Comparison of ENCODE assay signal across 10 mouse cellular contexts in genomic region chr1:74858171-74858719, GRCm38 (mm10). TPM values are rescaled to one million over a fixed set of nuclear protein-coding genes. Genes with fewer than 3 reads are reported as not detected.
A peak's percentile ranks its signal among the peaks of the same experiment; 100 is the strongest.
DNase-seq lines count a peak whose midpoint lies in the region; ATAC-seq and TF ChIP-seq lines count a peak whose summit lies in the region.
"Had no signal": no experiment of that assay in that cellular context is flagged by ENCODE, and none has a peak within 500 bp of the region (broad histone marks: within the 10 kb centered on the region; RNA-seq: fewer than 3 reads in every experiment).

No protein-coding gene starts in this region.

- peak; percentile 87 for DNase-seq in brain, embryonic 18.5 days (ENCODE audit: low read depth, low spot score)
- DNase-seq in forebrain, embryonic 11.5 days (ENCODE audit: low spot score) = peak; percentile 85
- peak; percentile 32 for DNase-seq in heart, postnatal 0 days (ENCODE audit: low spot score)
- DNase-seq in kidney, postnatal 36 days = peak; percentile 32 to 74
- DNase-seq in yolk sac, embryonic 10.5 days (ENCODE audit: low spot score) = peak; percentile 61

- peak overlapping the region; percentile 27 for H3K9ac ChIP-seq in forebrain, embryonic 11.5 days (ENCODE audit: low read length)
- H3K9ac ChIP-seq in heart, postnatal 0 days (replicated peaks; ENCODE audit: low read depth, low read length) = no peak overlapping the region
- no peak overlapping the region for H3K9ac ChIP-seq in liver, embryonic 15.5 days

- TF ChIP-seq EP300 in heart, postnatal 0 days (IDR thresholded peaks at IDR 0.05; ENCODE audit: low read depth) = no peak

- no peaks in the 10 kb centered on the region for H3K9me3 ChIP-seq in E14TG2a.4 (ENCODE audit: low read length)
- no peaks in the 10 kb centered on the region for H3K9me3 ChIP-seq in forebrain, embryonic 11.5 days (ENCODE audit: control insufficient read depth, low read length)
- H3K9me3 ChIP-seq in heart, postnatal 0 days (replicated peaks; ENCODE audit: control insufficient read depth, low read length) = no peaks in the 10 kb centered on the region
- no peaks in the 10 kb centered on the region for H3K9me3 ChIP-seq in liver, embryonic 15.5 days (replicated peaks)

- ATAC-seq in forebrain, embryonic 11.5 days (replicated peaks; ENCODE audit: low FRiP score) = peak; percentile 55
- ATAC-seq in heart, postnatal 0 days (ENCODE audit: insufficient read depth, low read depth) = peak; percentile 42; the same call in 1 of the 2 replicates
- no peak for ATAC-seq in liver, embryonic 15.5 days (ENCODE audit: insufficient read depth)
- ATAC-seq: Patski had no signal

- H3K27me3 ChIP-seq in E14TG2a.4 (ENCODE audit: insufficient read depth, low read length) = peaks cover 41% of the 10 kb centered on the region
- peaks cover 39% of the 10 kb centered on the region for H3K27me3 ChIP-seq in forebrain, embryonic 11.5 days (ENCODE audit: control insufficient read depth, insufficient read depth, low read length)
- peaks cover 71% of the 10 kb centered on the region for H3K27me3 ChIP-seq in heart, postnatal 0 days (ENCODE audit: control insufficient read depth, insufficient read depth, low read length)
- peaks cover 79% of the 10 kb centered on the region for H3K27me3 ChIP-seq in liver, embryonic 15.5 days

- no peaks in the 10 kb centered on the region for H3K36me3 ChIP-seq in E14TG2a.4 (ENCODE audit: insufficient read depth, low read length)
- H3K36me3 ChIP-seq in forebrain, embryonic 11.5 days (ENCODE audit: control insufficient read depth, insufficient read depth, low read length) = no peaks in the 10 kb centered on the region
- no peaks in the 10 kb centered on the region for H3K36me3 ChIP-seq in heart, postnatal 0 days (replicated peaks; ENCODE audit: control insufficient read depth, insufficient read depth, low read length)
- no peaks in the 10 kb centered on the region for H3K36me3 ChIP-seq in liver, embryonic 15.5 days (replicated peaks)

- WGBS in forebrain, embryonic 11.5 days = under 1% methylated on average over 29 of the region's 29 CpGs
- 1% methylated on average over 29 of the region's 29 CpGs for WGBS in heart, postnatal 0 days
- 1% methylated on average over 29 of the region's 29 CpGs for WGBS in liver, embryonic 15.5 days (ENCODE audit: insufficient replicate concordance)
- under 1% methylated on average over 29 of the region's 29 CpGs for WGBS in olfactory bulb, adult 2 months

- peak overlapping the region; percentile 74 for H3K4me2 ChIP-seq in forebrain, embryonic 11.5 days (ENCODE audit: low read depth, low read length, severe bottlenecking)
- H3K4me2 ChIP-seq in heart, postnatal 0 days (ENCODE audit: low read depth, low read length) = peak overlapping the region; percentile 42
- peak overlapping the region; percentile 13; the same call in 1 of the 2 replicates for H3K4me2 ChIP-seq in liver, embryonic 15.5 days

- no peak for TF ChIP-seq POLR2A in olfactory bulb, adult 2 months (IDR thresholded peaks at IDR 0.05; ENCODE audit: insufficient read depth, low read depth, low read length)

- no peak for TF ChIP-seq CTCF in E14TG2a.4 (conservative IDR thresholded peaks at IDR 0.05; ENCODE audit: low read length)
- TF ChIP-seq CTCF in heart, postnatal 0 days (IDR thresholded peaks at IDR 0.05; ENCODE audit: low read depth) = no peak
- no peak for TF ChIP-seq CTCF in olfactory bulb, adult 2 months (IDR thresholded peaks at IDR 0.05; ENCODE audit: insufficient read depth, low read depth, low read length)

- H3K4me1 ChIP-seq in E14TG2a.4 (replicated peaks; ENCODE audit: low read depth, low read length) = peaks cover 52% of the 10 kb centered on the region
- H3K4me1 ChIP-seq in forebrain, embryonic 11.5 days (replicated peaks; ENCODE audit: control insufficient read depth, insufficient read depth, low read length) = peaks cover 23% of the 10 kb centered on the region
- H3K4me1 ChIP-seq in heart, postnatal 0 days (ENCODE audit: control insufficient read depth, insufficient read depth) = peaks cover 5% of the 10 kb centered on the region; the same call in 1 of the 2 replicates
- H3K4me1 ChIP-seq in liver, embryonic 15.5 days (replicated peaks) = peaks cover 11% of the 10 kb centered on the region
- peaks cover 25% of the 10 kb centered on the region for H3K4me1 ChIP-seq in olfactory bulb, adult 2 months (ENCODE audit: control insufficient read depth, insufficient read depth, low read length)

- H3K27ac ChIP-seq in forebrain, embryonic 11.5 days (ENCODE audit: low read depth, low read length) = no peak overlapping the region
- no peak overlapping the region for H3K27ac ChIP-seq in heart, postnatal 0 days (ENCODE audit: low read depth)
- H3K27ac ChIP-seq in liver, embryonic 15.5 days (replicated peaks) = no peak overlapping the region
- H3K27ac ChIP-seq in olfactory bulb, adult 2 months (ENCODE audit: insufficient read depth, low read depth, low read length) = peak overlapping the region; percentile 43

- H3K4me3 ChIP-seq in E14TG2a.4 (replicated peaks; ENCODE audit: low read length) = peak overlapping the region; percentile 77
- H3K4me3 ChIP-seq in forebrain, embryonic 11.5 days (ENCODE audit: low read depth, low read length) = peak overlapping the region; percentile 36
- H3K4me3 ChIP-seq in heart, postnatal 0 days (ENCODE audit: low read depth, low read length) = peak overlapping the region; percentile 24
- no peak overlapping the region for H3K4me3 ChIP-seq in liver, embryonic 15.5 days (replicated peaks)
- peak overlapping the region; percentile 57 for H3K4me3 ChIP-seq in olfactory bulb, adult 2 months (ENCODE audit: insufficient read depth, low read depth, low read length)

RNA-seq across cellular contexts. Expression of gene Cdk5r2, which starts 3.5 kb away (rescaled TPM):
- polyA plus RNA-seq in forebrain, embryonic 11.5 days (2014; fragmentation: Nextera tagmentation; extraction: Ambion mirVana) = 1.2 and 1.4 TPM in 2 replicates
- total RNA-seq in heart, postnatal 0 days (2014; rRNA removed; ENCODE audit: low replicate concordance) = not detected in 2 replicates
- not detected in 2 replicates for polyA plus RNA-seq in heart, postnatal 0 days (2015; fragmentation: Nextera tagmentation; extraction: Ambion mirVana)
- polyA plus RNA-seq in liver, embryonic 15.5 days (2015; fragmentation: Nextera tagmentation; extraction: Ambion mirVana) = not detected in 2 replicates
- polyA plus RNA-seq in olfactory bulb, adult 2 months (2012; ENCODE audit: insufficient read depth, insufficient read length, low replicate concordance, missing spikeins) = not detected in 2 replicates
- total RNA-seq: neutrophil, adult 5-6 weeks had no signal
- polyA plus RNA-seq: Patski had no signal

RNA-seq across cellular contexts. Expression of gene Fev, which starts 27.0 kb away (rescaled TPM):
- polyA plus RNA-seq in forebrain, embryonic 11.5 days (2014; fragmentation: Nextera tagmentation; extraction: Ambion mirVana) = not detected in 2 replicates
- not detected in 2 replicates for total RNA-seq in heart, postnatal 0 days (2014; rRNA removed; ENCODE audit: low replicate concordance)
- polyA plus RNA-seq in heart, postnatal 0 days (2015; fragmentation: Nextera tagmentation; extraction: Ambion mirVana) = 0.23 and 0.34 TPM in 2 replicates
- polyA plus RNA-seq in liver, embryonic 15.5 days (2015; fragmentation: Nextera tagmentation; extraction: Ambion mirVana) = 0.09 TPM in 1 of 2 replicates, not detected in the other
- polyA plus RNA-seq in olfactory bulb, adult 2 months (2012; ENCODE audit: insufficient read depth, insufficient read length, low replicate concordance, missing spikeins) = not detected in 2 replicates
- total RNA-seq: neutrophil, adult 5-6 weeks had no signal
- polyA plus RNA-seq: Patski had no signal

RNA-seq across cellular contexts. Expression of gene Cryba2, which starts 34.7 kb away (rescaled TPM):
- polyA plus RNA-seq in forebrain, embryonic 11.5 days (2014; fragmentation: Nextera tagmentation; extraction: Ambion mirVana) = not detected in 2 replicates
- not detected in 2 replicates for total RNA-seq in heart, postnatal 0 days (2014; rRNA removed; ENCODE audit: low replicate concordance)
- polyA plus RNA-seq in heart, postnatal 0 days (2015; fragmentation: Nextera tagmentation; extraction: Ambion mirVana) = not detected in 2 replicates
- polyA plus RNA-seq in liver, embryonic 15.5 days (2015; fragmentation: Nextera tagmentation; extraction: Ambion mirVana) = not detected in 2 replicates
- polyA plus RNA-seq in olfactory bulb, adult 2 months (2012; ENCODE audit: insufficient read depth, insufficient read length, low replicate concordance, missing spikeins) = not detected in 2 replicates
- total RNA-seq: neutrophil, adult 5-6 weeks had no signal
- polyA plus RNA-seq: Patski had no signal

Comparison
In these comparisons a context has a peak if more than half of its experiments do, and no peak if none do; other contexts are left out.
1. DNase-seq: peak in every context shown above with its lines; median percentile 87 in brain, embryonic 18.5 days; 85 in forebrain, embryonic 11.5 days; 61 in yolk sac, embryonic 10.5 days; 53 in kidney, postnatal 36 days; 32 in heart, postnatal 0 days.
2. H3K4me2 ChIP-seq: peak in every context shown above with its lines; median percentile 74 in forebrain, embryonic 11.5 days; 42 in heart, postnatal 0 days; 13 in liver, embryonic 15.5 days.